25 mouse cellular contexts compared by ENCODE assay signal in the genomic region with DNA sequence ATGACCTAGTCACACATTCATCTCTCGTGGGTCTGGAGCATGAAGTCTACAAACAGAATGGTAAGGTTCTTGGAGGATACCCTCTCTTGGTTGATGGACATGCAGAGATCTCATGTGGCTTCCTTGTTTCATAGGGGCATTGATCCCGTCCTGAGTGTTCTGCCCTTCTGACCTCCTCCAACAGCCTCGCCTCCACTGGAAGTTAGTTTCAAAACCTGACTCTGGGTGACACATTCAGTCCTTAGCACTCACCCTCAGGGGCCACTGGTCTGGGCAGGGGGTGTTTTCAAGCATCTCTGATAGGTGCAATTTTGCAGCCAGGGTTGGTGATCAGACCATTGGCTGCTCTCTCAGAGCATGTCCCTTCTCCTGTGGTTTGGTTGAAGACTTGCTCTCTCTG. TPM values are rescaled to one million over a fixed set of nuclear protein-coding genes. Genes with fewer than 3 reads are reported as not detected.
"Had no signal": no experiment of that assay in that cellular context is flagged by ENCODE, and none has a peak within 500 bp of the region (broad histone marks: within the 10 kb centered on the region; RNA-seq: fewer than 3 reads in every experiment).

No protein-coding gene starts in this region.

- H3K4me3 ChIP-seq: liver, embryonic 13.5 days; liver, embryonic 15.5 days; midbrain, embryonic 12.5 days; midbrain, embryonic 15.5 days; myocyte; neural tube, embryonic 13.5 days; neural tube, embryonic 15.5 days had no signal

- H3K27me3 ChIP-seq: liver, embryonic 13.5 days had no signal

- H3K9ac ChIP-seq: liver, embryonic 13.5 days; liver, embryonic 15.5 days; lung, embryonic 14.5 days; midbrain, embryonic 12.5 days; midbrain, embryonic 15.5 days; neural tube, embryonic 13.5 days; neural tube, embryonic 15.5 days had no signal

- H3K4me1 ChIP-seq: liver, embryonic 13.5 days; liver, embryonic 15.5 days; midbrain, embryonic 15.5 days; neural tube, embryonic 13.5 days; neural tube, embryonic 15.5 days had no signal

- H3K36me3 ChIP-seq: liver, embryonic 13.5 days; liver, embryonic 15.5 days; midbrain, embryonic 12.5 days; midbrain, embryonic 15.5 days; neural tube, embryonic 13.5 days; neural tube, embryonic 15.5 days had no signal

- H3K4me2 ChIP-seq: liver, embryonic 11.5 days; liver, embryonic 13.5 days; liver, embryonic 15.5 days; lung, embryonic 14.5 days; midbrain, embryonic 12.5 days; midbrain, embryonic 15.5 days; neural tube, embryonic 13.5 days; neural tube, embryonic 15.5 days had no signal

- DNase-seq: liver, embryonic 13.5 days; lung, adult 18-20 months; lung, embryonic 14.5 days; lung, postnatal 10 days; lung, postnatal 4 days; retina, postnatal 1 day; right cerebral cortex, adult 18-20 months; right cerebral cortex, postnatal 25 days; right cerebral cortex, postnatal 4 days; spleen, adult 18-20 months; thymus, adult 18-20 months; thymus, postnatal 14 days; thymus, postnatal 36 days had no signal

- H3K27ac ChIP-seq: liver, embryonic 13.5 days; liver, embryonic 15.5 days; midbrain, embryonic 12.5 days; midbrain, embryonic 15.5 days; neural tube, embryonic 13.5 days; neural tube, embryonic 15.5 days had no signal

- H3K9me3 ChIP-seq: liver, embryonic 13.5 days; liver, embryonic 15.5 days; midbrain, embryonic 12.5 days; midbrain, embryonic 15.5 days; neural tube, embryonic 13.5 days; neural tube, embryonic 15.5 days had no signal

RNA-seq across cellular contexts. Expression of gene Kcnk18, which starts 19.6 kb away (rescaled TPM):
- polyA plus RNA-seq: liver, embryonic 11.5 days; liver, embryonic 13.5 days; liver, embryonic 15.5 days; lung, embryonic 14.5 days; midbrain, embryonic 12.5 days; midbrain, embryonic 15.5 days; myocyte; neural tube, embryonic 11.5 days; neural tube, embryonic 13.5 days; small intestine, adult 2 months; stomach, embryonic 14.5 days; stomach, embryonic 16.5 days; thymus, postnatal 0 days had no signal
